Mouse (Mus musculus) stomach, postnatal 0 days (tissue): ENCODE data around the gene Tapbpl.

Experiments used
- CTCF ChIP-seq: IDR thresholded peaks from 2 replicates; pipeline ENCODE4 v1.5.1; 2016; ENCODE audit warnings: antibody characterized with exemption, low read depth, mild to moderate bottlenecking, moderate library complexity
- EP300 ChIP-seq: optimal IDR thresholded peaks from 2 replicates; pipeline ENCODE3; 2016; ENCODE audit warnings: antibody characterized with exemption

DNA sequence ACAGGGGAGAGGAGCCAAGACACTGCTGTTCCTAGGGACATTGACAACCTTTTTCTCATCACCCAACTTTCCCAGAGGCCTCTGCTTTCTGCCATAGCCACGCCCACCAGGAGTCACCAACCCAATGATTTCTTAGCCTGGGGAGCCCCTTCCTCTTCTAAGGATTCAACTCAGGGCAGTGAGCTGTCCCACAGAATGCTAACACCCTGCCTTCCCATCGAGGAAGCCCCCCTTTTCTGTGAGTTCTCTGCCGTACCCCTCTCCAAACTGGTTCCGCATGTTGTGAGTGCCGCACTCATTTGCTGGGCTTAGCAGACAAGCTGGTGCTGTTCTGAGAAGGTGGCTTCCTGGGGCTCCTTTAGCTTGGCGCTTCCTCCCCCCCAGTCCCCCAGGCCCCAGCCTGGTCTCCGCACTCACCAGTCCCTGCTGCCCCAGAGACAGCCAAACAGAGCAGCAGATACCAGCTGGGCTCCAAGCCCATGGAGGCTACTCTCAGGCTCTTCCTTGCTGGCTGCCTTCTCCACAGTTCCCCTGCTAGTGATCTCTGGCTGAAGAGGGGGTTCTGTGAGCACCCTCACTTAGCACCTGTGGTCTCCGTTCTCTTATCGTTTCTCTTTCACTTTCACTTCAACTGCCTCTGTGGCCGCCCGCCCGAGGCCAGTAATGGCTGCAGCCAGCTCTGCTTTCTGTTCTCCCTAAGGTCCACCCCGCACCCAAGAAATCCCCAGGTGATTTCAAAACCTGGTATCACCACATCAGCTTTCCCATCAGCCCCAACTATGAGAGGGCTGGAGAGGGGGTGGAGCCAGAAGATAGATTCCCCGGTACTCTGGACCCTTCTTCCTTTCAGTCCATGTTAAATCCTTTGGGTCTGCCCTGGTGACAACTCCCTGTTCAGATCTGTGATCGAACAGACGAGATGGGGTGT, at the start of gene Tapbpl:
- TF ChIP-seq CTCF: no peak
- TF ChIP-seq EP300: no peak
